Mouse (Mus musculus) embryonic facial prominence, embryonic 11.5 days (tissue): ENCODE data around the gene Dld. TPM values are rescaled to one million over a fixed set of nuclear protein-coding genes. Genes with fewer than 3 reads are reported as not detected.
A peak's percentile ranks its signal among the peaks of the same experiment; 100 is the strongest.

Source experiments
- ATAC-seq: fragments of 200-750 bp; cut with Nextera tagmentation; replicated peaks from 2 replicates; pipeline ENCODE4 v1.8.0; 2017; ENCODE audit warnings: low read depth; ENCODE audit not compliant: insufficient number of reproducible peaks, low FRiP score, low TSS enrichment
- DNase-seq: peaks from one replicate; pipeline ENCODE4 v3.0.0-alpha.2; 2015; ENCODE audit warnings: low spot score
- H3K27ac ChIP-seq: fragments of 300-500 bp; sonication (generic); replicated peaks from 2 replicates; pipeline ENCODE4 v1.5.1; 2014; ENCODE audit warnings: mild to moderate bottlenecking, low read depth, low read length, control low read depth
- H3K27me3 ChIP-seq: fragments of 300-500 bp; sonication (generic); 2 replicates; pipeline ENCODE4 v1.6.1; 2014; ENCODE audit warnings: mild to moderate bottlenecking, low read length, moderate library complexity, mixed read lengths; ENCODE audit not compliant: control insufficient read depth, insufficient read depth
- H3K36me3 ChIP-seq: fragments of 300-500 bp; sonication (generic); replicated peaks from 2 replicates; pipeline ENCODE4 v1.6.1; 2014; ENCODE audit warnings: low read depth, mild to moderate bottlenecking, low read length, moderate library complexity, mixed read lengths; ENCODE audit not compliant: control insufficient read depth, insufficient read depth
- H3K4me1 ChIP-seq: fragments of 300-500 bp; sonication (generic); 2 replicates; pipeline ENCODE4 v1.6.1; 2014; ENCODE audit warnings: low read length, mixed read lengths; ENCODE audit not compliant: control insufficient read depth, insufficient read depth
- H3K4me2 ChIP-seq: fragments of 300-500 bp; sonication (generic); 2 replicates; pipeline ENCODE4 v1.6.1; 2014; ENCODE audit warnings: low read depth, mild to moderate bottlenecking, control low read depth, low read length, moderate library complexity
- H3K4me3 ChIP-seq: fragments of 300-500 bp; sonication (generic); 2 replicates; pipeline ENCODE4 v1.5.1; 2014; ENCODE audit warnings: low read depth, low read length, control low read depth
- H3K9ac ChIP-seq: fragments of 300-500 bp; sonication (generic); replicated peaks from 2 replicates; pipeline ENCODE4 v1.6.1; 2014; ENCODE audit warnings: mild to moderate bottlenecking, control low read depth, low read length
- H3K9me3 ChIP-seq: fragments of 300-500 bp; sonication (generic); replicated peaks from 2 replicates; pipeline ENCODE4 v1.6.1; 2016; ENCODE audit warnings: mild to moderate bottlenecking, low read length, inconsistent platforms, mixed read lengths; ENCODE audit not compliant: control insufficient read depth
- WGBS: fragments of 180-500 bp; shearing (Covaris S2); extraction: QIAGEN DNeasy Blood & Tissue Kit; methylation state at CpG from one replicate; pipeline ENCODE4 v1.1.7; 2014; 5-methylcytosine and 5-hydroxymethylcytosine counted together
- polyA plus RNA-seq: library from polyadenylated mRNA; unstranded; fragments of >200 nt; fragmentation: Nextera tagmentation; extraction: Ambion mirVana; gene quantifications from 2 replicates; pipeline ENCODE4 v1.2.1, GENCODE M21; 2014

The Dld gene
- polyA plus RNA-seq, 1 experiment from 2014 or later = 216 TPM

GRCm38 (mm10) chr12:31380878-31381277 is 29.6 kb upstream of the Dld start:
- H3K9ac ChIP-seq = no peak overlapping the region
- H3K36me3 ChIP-seq = no peaks in the 10 kb centered on the region
- no peak overlapping the region for H3K4me3 ChIP-seq
- H3K27ac ChIP-seq = no peak overlapping the region
- 30% methylated on average over 2 of the region's 2 CpGs for WGBS
- H3K4me2 ChIP-seq = no peak overlapping the region
- no peak for ATAC-seq
- no peak for DNase-seq
- no peaks in the 10 kb centered on the region for H3K9me3 ChIP-seq
- no peaks in the 10 kb centered on the region for H3K4me1 ChIP-seq
- no peaks in the 10 kb centered on the region for H3K27me3 ChIP-seq

GRCm38 (mm10) chr12:31377241-31377640 is 26.0 kb upstream of the Dld start:
- no peak for DNase-seq
- no peak for ATAC-seq
- WGBS = 83% methylated on average over 11 of the region's 11 CpGs
- Histone ChIP-seq H3K27ac (no peak overlapping the region), H3K4me1 (no peaks in the 10 kb centered on the region), H3K9ac (no peak overlapping the region), H3K9me3 (no peaks in the 10 kb centered on the region), H3K4me3 (no peak overlapping the region), H3K4me2 (no peak overlapping the region), H3K36me3 (no peaks in the 10 kb centered on the region), H3K27me3 (no peaks in the 10 kb centered on the region)

- Histone ChIP-seq H3K4me1 (no peaks in the 10 kb centered on the region), H3K9ac (no peak overlapping the region; the same call in 1 of the 2 replicates), H3K27ac (no peak overlapping the region), H3K4me2 (peak overlapping the region; percentile 24), H3K27me3 (no peaks in the 10 kb centered on the region), H3K36me3 (no peaks in the 10 kb centered on the region), H3K9me3 (no peaks in the 10 kb centered on the region), H3K4me3 (peak overlapping the region; percentile 1; the same call in 1 of the 2 replicates)
- 11% methylated on average over 13 of the region's 13 CpGs for WGBS
- ATAC-seq (no peak; the same call in 1 of the 2 replicates), DNase-seq (peak; percentile 67)
Measured at GRCm38 (mm10) chr12:31376326-31376950, 25.2 kb upstream of the Dld start.

GRCm38 (mm10) chr12:31375283-31375615 is 24.0 kb upstream of the Dld start:
- DNase-seq (no peak), ATAC-seq (no peak)
- H3K4me2 ChIP-seq = no peak overlapping the region
- no peak overlapping the region for H3K9ac ChIP-seq
- H3K9me3 ChIP-seq = no peaks in the 10 kb centered on the region
- no peaks in the 10 kb centered on the region for H3K4me1 ChIP-seq
- WGBS = 69% methylated on average over 4 of the region's 4 CpGs
- H3K27ac ChIP-seq = no peak overlapping the region
- H3K4me3 ChIP-seq = no peak overlapping the region
- H3K27me3 ChIP-seq = no peaks in the 10 kb centered on the region
- no peaks in the 10 kb centered on the region for H3K36me3 ChIP-seq

GRCm38 (mm10) chr12:31374603-31375282 is 23.5 kb upstream of the Dld start:
- H3K4me1 ChIP-seq = no peaks in the 10 kb centered on the region
- H3K9me3 ChIP-seq = no peaks in the 10 kb centered on the region
- H3K27me3 ChIP-seq = no peaks in the 10 kb centered on the region
- no peak overlapping the region for H3K4me2 ChIP-seq
- ATAC-seq = peak; percentile 82
- DNase-seq = peak; percentile 88
- no peak overlapping the region for H3K9ac ChIP-seq
- H3K27ac ChIP-seq = no peak overlapping the region
- 37% methylated on average over 9 of the region's 9 CpGs for WGBS
- no peak overlapping the region for H3K4me3 ChIP-seq
- no peaks in the 10 kb centered on the region for H3K36me3 ChIP-seq

- DNase-seq (no peak), ATAC-seq (no peak)
- Histone ChIP-seq H3K27ac (no peak overlapping the region), H3K9ac (no peak overlapping the region), H3K36me3 (no peaks in the 10 kb centered on the region), H3K4me2 (no peak overlapping the region), H3K27me3 (no peaks in the 10 kb centered on the region), H3K4me1 (no peaks in the 10 kb centered on the region), H3K4me3 (no peak overlapping the region), H3K9me3 (no peaks in the 10 kb centered on the region)
- 88% methylated on average over 7 of the region's 7 CpGs for WGBS
Measured at GRCm38 (mm10) chr12:31369656-31370055, 18.4 kb upstream of the Dld start.

- Histone ChIP-seq H3K27ac (no peak overlapping the region), H3K9ac (no peak overlapping the region), H3K4me2 (no peak overlapping the region), H3K36me3 (no peaks in the 10 kb centered on the region), H3K9me3 (no peaks in the 10 kb centered on the region), H3K4me3 (no peak overlapping the region), H3K4me1 (no peaks in the 10 kb centered on the region), H3K27me3 (no peaks in the 10 kb centered on the region)
- WGBS = 83% methylated on average over 1 of the region's 1 CpGs
- no peak for DNase-seq
- no peak for ATAC-seq
Measured at GRCm38 (mm10) chr12:31369118-31369517, 17.9 kb upstream of the Dld start.

GRCm38 (mm10) chr12:31367721-31368120 is 16.5 kb upstream of the Dld start:
- DNase-seq = no peak
- Histone ChIP-seq H3K27ac (no peak overlapping the region), H3K4me3 (no peak overlapping the region), H3K4me2 (no peak overlapping the region), H3K36me3 (no peaks in the 10 kb centered on the region), H3K27me3 (no peaks in the 10 kb centered on the region), H3K9me3 (no peaks in the 10 kb centered on the region), H3K4me1 (no peaks in the 10 kb centered on the region), H3K9ac (no peak overlapping the region)
- ATAC-seq = no peak
- 81% methylated on average over 5 of the region's 5 CpGs for WGBS
